Mouse (Mus musculus): Measurements from ENCODE around the gene Sycp3.

- TF ChIP-seq CTCF (IDR thresholded peaks at IDR 0.05; ENCODE audit: low read depth) (no peak), EP300 (IDR thresholded peaks at IDR 0.05; ENCODE audit: low read depth) (no peak)
Measured at GRCm38 (mm10) chr10:88427998-88428397, 31.4 kb upstream of the Sycp3 start.
